Mouse (Mus musculus) adrenal gland, adult (tissue): Measurements from ENCODE around the gene Gfpt1.
A peak's percentile ranks its signal among the peaks of the same experiment; 100 is the strongest.
"Not testable (repeated sequence)": the region's sequence is repeated elsewhere in the genome, so short reads cannot be mapped to it uniquely, and the experiment has no call there.

Source experiments
- DNase-seq, 2 experiments: peaks; one replicate each; pipeline ENCODE4 v3.0.0; 2022 to 2023; ENCODE audit warnings: low spot score in 1 of 2; ENCODE audit not compliant: inconsistent age in 2 of 2

The Gfpt1 gene

GRCm38 (mm10) chr6:87041431-87041830 lies 1.2 kb upstream of the Gfpt1 start:
- no peak for DNase-seq

- no peak for DNase-seq
Measured at GRCm38 (mm10) chr6:87042004-87042336, 676 bp upstream of the Gfpt1 start.

GRCm38 (mm10) chr6:87043131-87043516 lies 478 bp downstream of the Gfpt1 start:
- no peak for DNase-seq

GRCm38 (mm10) chr6:87044895-87045294 lies 2.2 kb downstream of the Gfpt1 start:
- DNase-seq = no peak

GRCm38 (mm10) chr6:87045507-87045906 lies 2.9 kb downstream of the Gfpt1 start:
- DNase-seq = no peak

GRCm38 (mm10) chr6:87048712-87049111 lies 6.1 kb downstream of the Gfpt1 start:
- not testable (repeated sequence) for DNase-seq

GRCm38 (mm10) chr6:87051886-87052425 lies 9.3 kb downstream of the Gfpt1 start:
- DNase-seq = no peak

- DNase-seq = no peak
Measured at GRCm38 (mm10) chr6:87054193-87054592, 11.5 kb downstream of the Gfpt1 start.

- DNase-seq = no peak
Measured at GRCm38 (mm10) chr6:87059754-87060153, 17.1 kb downstream of the Gfpt1 start.

GRCm38 (mm10) chr6:87063586-87063985 lies 20.9 kb downstream of the Gfpt1 start:
- DNase-seq = no peak

GRCm38 (mm10) chr6:87068209-87068608 lies 25.6 kb downstream of the Gfpt1 start:
- DNase-seq = no peak

GRCm38 (mm10) chr6:87069195-87069900 lies 26.7 kb downstream of the Gfpt1 start:
- peak in 1 of 2 experiments; percentile 31 for DNase-seq

GRCm38 (mm10) chr6:87070641-87071040 lies 28.0 kb downstream of the Gfpt1 start:
- DNase-seq = no peak

GRCm38 (mm10) chr6:87072759-87073158 lies 30.1 kb downstream of the Gfpt1 start:
- no peak for DNase-seq

- DNase-seq = no peak
Measured at GRCm38 (mm10) chr6:87075092-87075685, 32.5 kb downstream of the Gfpt1 start.

GRCm38 (mm10) chr6:87079457-87079856 lies 36.8 kb downstream of the Gfpt1 start:
- no peak for DNase-seq

- DNase-seq = no peak
Measured at GRCm38 (mm10) chr6:87085026-87085425, 42.4 kb downstream of the Gfpt1 start.

- no peak for DNase-seq
Measured at GRCm38 (mm10) chr6:87088356-87088755, 45.7 kb downstream of the Gfpt1 start.

GRCm38 (mm10) chr6:87090877-87091276 lies 48.2 kb downstream of the Gfpt1 start:
- DNase-seq = no peak

- no peak for DNase-seq
Measured at GRCm38 (mm10) chr6:87092476-87092875, 49.8 kb downstream of the Gfpt1 start.

- DNase-seq = not testable (repeated sequence)
Measured at GRCm38 (mm10) chr6:87093631-87094030, 51.0 kb downstream of the Gfpt1 start.

- no peak for DNase-seq
Measured at GRCm38 (mm10) chr6:87099261-87099660, 56.6 kb downstream of the Gfpt1 start.
